Mouse (Mus musculus) cerebellum, adult 2 months (tissue): ENCODE measurements at regions not wholly inside any gene's neighbourhood (a gene's known extent, or its start where the extent isn't known, plus 50 kb on each side); places are given as distances from the start of the nearest gene placed in this dataset.

Source experiments
- CTCF ChIP-seq: fragments of 200-500 bp; IDR thresholded peaks from 2 replicates; pipeline ENCODE4 v1.5.1; 2011; ENCODE audit warnings: low read depth, mild to moderate bottlenecking, control low read depth, low read length, moderate library complexity, borderline replicate concordance; ENCODE audit not compliant: insufficient read depth
- POLR2A ChIP-seq: fragments of 200-500 bp; IDR thresholded peaks from 2 replicates; pipeline ENCODE4 v1.6.1; 2011; ENCODE audit warnings: low read length, control low read depth, borderline replicate concordance; ENCODE audit not compliant: insufficient read depth

- TF ChIP-seq CTCF (no peak), POLR2A (no peak)
These were observed 1160.5 kb upstream of the Tenm3 start for GRCm38 (mm10) chr8:50004254-50004653.
